Mouse (Mus musculus) forebrain, embryonic 10.5 days (tissue): ENCODE data around the gene Rbp1. TPM values are rescaled to one million over a fixed set of nuclear protein-coding genes. Genes with fewer than 3 reads are reported as not detected.
A peak's percentile ranks its signal among the peaks of the same experiment; 100 is the strongest.

Experiments
- DNase-seq: peaks from one replicate; pipeline ENCODE4 v3.0.0-alpha.2; 2017; ENCODE audit warnings: low spot score; ENCODE audit errors: extremely low spot score
- H3K27ac ChIP-seq: fragments of 300-500 bp; sonication (generic); 2 replicates; pipeline ENCODE4 v1.5.1; 2016; ENCODE audit warnings: mild to moderate bottlenecking
- H3K27me3 ChIP-seq: fragments of 300-500 bp; sonication (generic); 2 replicates; pipeline ENCODE4 v1.6.1; 2016; ENCODE audit warnings: mild to moderate bottlenecking; ENCODE audit not compliant: poor library complexity, severe bottlenecking
- H3K36me3 ChIP-seq: fragments of 300-500 bp; sonication (generic); replicated peaks from 2 replicates; pipeline ENCODE4 v1.6.1; 2016; ENCODE audit warnings: mild to moderate bottlenecking, moderate library complexity
- H3K4me1 ChIP-seq: fragments of 300-500 bp; sonication (generic); 2 replicates; pipeline ENCODE4 v1.6.1; 2016
- H3K4me3 ChIP-seq: fragments of 300-500 bp; sonication (generic); 2 replicates; pipeline ENCODE4 v1.5.1; 2016; ENCODE audit warnings: mild to moderate bottlenecking, moderate library complexity
- H3K9me3 ChIP-seq: fragments of 300-500 bp; sonication (generic); 2 replicates; pipeline ENCODE4 v1.6.1; 2016; ENCODE audit warnings: mild to moderate bottlenecking, moderate library complexity
- WGBS: fragments of 180-500 bp; shearing (Covaris S2); methylation state at CpG from one replicate; pipeline ENCODE4 v1.1.7; 2016; 5-methylcytosine and 5-hydroxymethylcytosine counted together
- polyA plus RNA-seq: library from polyadenylated mRNA; unstranded; fragments of >200 nt; fragmentation: Nextera tagmentation; extraction: Ambion mirVana; gene quantifications from 2 replicates; pipeline ENCODE4 v1.2.1, GENCODE M21; 2016

Rbp1 gene
- polyA plus RNA-seq, 1 experiment from 2014 or later, result 27.9 TPM

GRCm38 (mm10) chr9:98401611-98402010 lies 21.1 kb upstream of the Rbp1 start:
- Histone ChIP-seq H3K4me1 (no peaks in the 10 kb centered on the region), H3K27me3 (no peaks in the 10 kb centered on the region), H3K9me3 (no peaks in the 10 kb centered on the region), H3K36me3 (no peaks in the 10 kb centered on the region), H3K27ac (no peak overlapping the region), H3K4me3 (no peak overlapping the region)
- DNase-seq, result no peak
- 87% methylated on average over 5 of the region's 5 CpGs for WGBS

DNA sequence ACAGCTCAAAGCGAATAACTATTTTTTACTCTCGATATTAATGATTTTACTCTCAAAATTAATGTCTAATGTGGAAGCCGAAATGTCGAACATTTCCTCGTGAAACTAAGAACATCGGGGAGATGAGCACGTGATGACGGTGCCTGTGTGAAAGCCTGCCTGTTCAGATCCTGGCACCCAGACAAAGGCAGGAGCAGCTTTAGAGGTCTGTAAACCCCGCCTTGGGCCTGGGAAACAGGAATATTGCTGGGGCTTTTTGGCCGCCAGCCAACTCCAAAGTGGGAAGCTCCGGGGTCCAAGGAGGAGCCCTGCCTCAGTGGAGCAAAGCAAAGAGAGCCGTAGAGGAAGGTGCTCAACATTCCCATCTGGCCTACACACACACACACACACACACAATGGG lies 15.0 kb upstream of the Rbp1 start:
- no peak overlapping the region for H3K27ac ChIP-seq
- WGBS, result 97% methylated on average over 12 of the region's 12 CpGs

DNA sequence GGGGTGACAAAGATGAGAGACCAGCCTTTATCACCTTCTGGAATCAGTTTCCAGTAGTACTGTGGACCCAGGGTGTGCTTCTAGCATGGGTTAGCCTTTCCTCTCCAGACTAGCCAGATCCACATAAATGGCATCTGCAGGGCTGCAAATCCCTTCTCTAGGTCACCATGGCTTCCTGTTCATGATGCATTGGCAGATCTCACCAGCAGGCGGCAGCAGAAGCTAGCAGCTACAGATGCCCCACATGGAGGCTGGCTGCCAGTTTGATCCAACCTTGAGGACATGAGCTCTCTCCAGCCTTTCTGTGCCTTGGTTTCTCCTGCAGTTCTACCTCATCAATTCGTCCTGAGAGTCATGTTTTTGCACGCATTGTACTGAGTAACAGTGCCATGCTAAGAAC lies 13.6 kb upstream of the Rbp1 start:
- Histone ChIP-seq H3K36me3 (no peaks in the 10 kb centered on the region), H3K4me1 (no peaks in the 10 kb centered on the region), H3K27ac (no peak overlapping the region), H3K9me3 (no peaks in the 10 kb centered on the region), H3K4me3 (no peak overlapping the region), H3K27me3 (no peaks in the 10 kb centered on the region)
- WGBS, result 28% methylated on average over 3 of the region's 3 CpGs
- DNase-seq, result peak; percentile 70

More for the DNA sequence above, 15.0 kb upstream of the Rbp1 start:
- Histone ChIP-seq H3K4me3 (no peak overlapping the region), H3K9me3 (no peaks in the 10 kb centered on the region), H3K36me3 (no peaks in the 10 kb centered on the region), H3K4me1 (no peaks in the 10 kb centered on the region), H3K27me3 (no peaks in the 10 kb centered on the region)
- DNase-seq, result no peak

GRCm38 (mm10) chr9:98415427-98415826 lies 7.3 kb upstream of the Rbp1 start:
- Histone ChIP-seq H3K9me3 (no peaks in the 10 kb centered on the region), H3K36me3 (no peaks in the 10 kb centered on the region), H3K27me3 (peaks cover 17% of the 10 kb centered on the region), H3K27ac (no peak overlapping the region), H3K4me3 (no peak overlapping the region), H3K4me1 (0 out of 2 replicates have a peak, but pooled peaks cover 3% of the 10 kb centered on the region)
- DNase-seq, result no peak
- WGBS, result 88% methylated on average over 4 of the region's 4 CpGs

GRCm38 (mm10) chr9:98417919-98418318 lies 4.8 kb upstream of the Rbp1 start:
- WGBS, result 57% methylated on average over 7 of the region's 7 CpGs
- peaks cover 12% of the 10 kb centered on the region; the same call in 1 of the 2 replicates for H3K4me1 ChIP-seq
- no peaks in the 10 kb centered on the region for H3K36me3 ChIP-seq
- H3K4me3 ChIP-seq, result no peak overlapping the region
- no peak for DNase-seq
- H3K27ac ChIP-seq, result no peak overlapping the region
- peaks cover 42% of the 10 kb centered on the region for H3K27me3 ChIP-seq
- no peaks in the 10 kb centered on the region for H3K9me3 ChIP-seq

DNA sequence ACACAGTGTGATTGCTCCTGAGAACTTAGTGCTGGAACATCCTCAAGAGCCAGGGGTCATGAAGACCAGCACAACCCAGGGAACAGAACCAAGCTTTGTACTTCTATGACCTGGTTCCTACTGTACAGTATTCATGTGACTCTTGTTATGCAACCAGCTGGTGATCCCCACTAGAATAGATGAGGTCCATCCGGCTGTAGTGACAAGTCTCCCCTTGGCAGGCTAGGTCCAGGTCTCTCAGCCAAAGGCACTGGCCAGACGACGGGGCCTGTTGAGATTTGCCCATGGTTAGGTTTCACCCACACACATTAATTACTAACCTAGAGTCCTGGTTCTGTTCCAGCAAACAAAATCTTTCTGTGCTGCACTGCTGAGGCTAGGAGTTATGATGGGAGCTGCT lies 4.4 kb upstream of the Rbp1 start:
- DNase-seq, result no peak
- Histone ChIP-seq H3K36me3 (no peaks in the 10 kb centered on the region), H3K27ac (no peak overlapping the region), H3K4me3 (no peak overlapping the region), H3K9me3 (no peaks in the 10 kb centered on the region), H3K27me3 (peaks cover 46% of the 10 kb centered on the region), H3K4me1 (peaks cover 14% of the 10 kb centered on the region; the same call in 1 of the 2 replicates)
- 92% methylated on average over 3 of the region's 3 CpGs for WGBS

GRCm38 (mm10) chr9:98420666-98421065 lies 2.1 kb upstream of the Rbp1 start:
- Histone ChIP-seq H3K36me3 (no peaks in the 10 kb centered on the region), H3K4me3 (no peak overlapping the region), H3K9me3 (no peaks in the 10 kb centered on the region), H3K27me3 (peaks cover 69% of the 10 kb centered on the region), H3K4me1 (peaks cover 37% of the 10 kb centered on the region), H3K27ac (no peak overlapping the region)
- 88% methylated on average over 1 of the region's 1 CpGs for WGBS
- DNase-seq, result no peak

- H3K4me3 ChIP-seq, result no peak overlapping the region
- H3K27me3 ChIP-seq, result peaks cover 82% of the 10 kb centered on the region
- H3K27ac ChIP-seq, result no peak overlapping the region
- no peaks in the 10 kb centered on the region for H3K9me3 ChIP-seq
- no peaks in the 10 kb centered on the region for H3K36me3 ChIP-seq
- DNase-seq, result no peak
- 57% methylated on average over 3 of the region's 3 CpGs for WGBS
- H3K4me1 ChIP-seq, result peaks cover 48% of the 10 kb centered on the region
These were observed 858 bp upstream of the Rbp1 start for GRCm38 (mm10) chr9:98421903-98422302.

GRCm38 (mm10) chr9:98423691-98424090 lies 930 bp downstream of the Rbp1 start:
- WGBS, result 6% methylated on average over 4 of the region's 4 CpGs
- peaks cover 93% of the 10 kb centered on the region for H3K27me3 ChIP-seq

DNA sequence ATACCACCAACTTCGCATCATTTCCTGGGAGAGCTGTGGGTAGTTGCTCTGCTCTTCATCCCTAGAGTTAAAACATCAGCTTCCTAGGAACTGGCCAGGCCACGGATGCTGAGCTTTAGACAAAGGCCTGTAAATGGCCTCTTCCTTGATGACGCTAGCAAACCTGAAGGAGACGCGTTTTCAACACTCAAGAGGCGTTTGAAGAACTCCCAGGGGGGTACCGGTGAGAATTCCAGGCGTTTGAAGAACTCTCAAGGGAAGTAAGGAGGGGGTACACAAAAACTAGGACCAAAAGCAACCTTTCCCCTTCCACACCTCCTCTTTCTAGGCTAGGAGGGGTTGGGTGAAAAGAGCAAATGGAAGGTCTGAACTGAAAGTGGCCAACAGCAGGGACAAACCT lies 1.5 kb downstream of the Rbp1 start:
- Histone ChIP-seq H3K4me1 (peaks cover 71% of the 10 kb centered on the region), H3K9me3 (no peaks in the 10 kb centered on the region), H3K36me3 (no peaks in the 10 kb centered on the region), H3K27ac (peak overlapping the region; percentile 84), H3K4me3 (peak overlapping the region; percentile 61), H3K27me3 (peaks cover 96% of the 10 kb centered on the region)
- WGBS, result 3% methylated on average over 8 of the region's 8 CpGs
- no peak for DNase-seq

More at GRCm38 (mm10) chr9:98423691-98424090, 930 bp downstream of the Rbp1 start:
- no peaks in the 10 kb centered on the region for H3K9me3 ChIP-seq
- no peaks in the 10 kb centered on the region for H3K36me3 ChIP-seq
- no peak for DNase-seq
- H3K27ac ChIP-seq, result no peak overlapping the region
- H3K4me1 ChIP-seq, result peaks cover 65% of the 10 kb centered on the region
- no peak overlapping the region for H3K4me3 ChIP-seq

DNA sequence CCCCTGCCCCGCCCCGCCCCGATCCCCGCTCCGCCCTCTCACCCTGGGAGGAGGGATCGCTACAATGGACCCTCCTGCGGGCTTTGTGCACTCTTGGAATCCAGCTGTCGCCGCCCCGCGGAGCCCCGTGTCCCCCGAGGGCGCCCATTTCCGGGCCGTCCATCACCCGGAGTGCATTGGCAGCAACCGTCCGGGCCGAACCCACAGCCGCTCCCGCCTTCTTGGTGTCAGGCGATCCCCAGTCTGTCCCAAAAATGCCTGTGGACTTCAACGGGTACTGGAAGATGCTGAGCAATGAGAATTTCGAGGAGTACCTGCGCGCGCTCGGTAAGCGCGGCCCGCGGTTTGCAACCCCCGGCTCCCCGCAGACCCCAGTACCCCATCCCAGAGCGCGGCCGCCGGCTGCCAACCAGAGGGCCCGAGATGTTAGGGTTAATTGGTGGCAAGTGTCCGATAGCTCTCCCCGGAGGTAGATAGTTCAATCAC lies 2.0 kb downstream of the Rbp1 start:
- peak overlapping the region; percentile 84 for H3K27ac ChIP-seq
- H3K9me3 ChIP-seq, result no peaks in the 10 kb centered on the region
- H3K4me3 ChIP-seq, result peak overlapping the region; percentile 61
- under 1% methylated on average over 37 of the region's 42 CpGs for WGBS
- no peaks in the 10 kb centered on the region for H3K36me3 ChIP-seq
- H3K4me1 ChIP-seq, result peaks cover 76% of the 10 kb centered on the region
- H3K27me3 ChIP-seq, result peaks cover 97% of the 10 kb centered on the region
- peak; percentile 59 for DNase-seq

DNA sequence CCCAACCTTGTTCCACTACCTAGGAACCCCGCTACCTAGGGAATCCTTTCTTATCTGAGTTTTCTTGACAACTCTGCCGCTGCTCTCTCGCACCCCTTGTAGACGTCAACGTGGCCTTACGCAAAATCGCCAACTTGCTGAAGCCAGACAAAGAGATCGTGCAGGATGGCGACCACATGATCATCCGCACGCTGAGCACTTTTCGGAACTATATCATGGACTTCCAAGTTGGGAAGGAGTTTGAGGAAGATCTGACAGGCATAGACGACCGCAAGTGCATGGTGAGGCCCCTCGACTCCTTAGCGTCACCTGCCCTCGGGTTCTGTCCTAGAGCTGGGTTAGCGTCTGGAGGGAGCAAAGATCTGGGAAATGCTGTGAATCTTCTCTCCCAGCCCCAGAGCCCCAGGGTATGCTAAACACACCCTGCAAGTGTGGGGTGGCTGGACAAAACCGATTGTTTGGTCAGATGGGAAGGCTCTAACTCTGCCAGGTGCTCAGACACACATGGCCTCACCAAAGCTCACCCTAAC lies 2.7 kb downstream of the Rbp1 start:
- Histone ChIP-seq H3K27me3 (peaks cover 91% of the 10 kb centered on the region), H3K27ac (peak overlapping the region; percentile 84), H3K9me3 (no peaks in the 10 kb centered on the region), H3K4me1 (peaks cover 80% of the 10 kb centered on the region), H3K36me3 (no peaks in the 10 kb centered on the region), H3K4me3 (peak overlapping the region; percentile 61)
- WGBS, result 5% methylated on average over 19 of the region's 19 CpGs
- no peak for DNase-seq

GRCm38 (mm10) chr9:98427906-98428517 lies 5.3 kb downstream of the Rbp1 start:
- Histone ChIP-seq H3K36me3 (0 out of 2 replicates have a peak, but pooled peaks cover 3% of the 10 kb centered on the region), H3K4me3 (no peak overlapping the region), H3K4me1 (peaks cover 84% of the 10 kb centered on the region), H3K9me3 (no peaks in the 10 kb centered on the region), H3K27ac (0 out of 2 replicates have a peak overlapping the region, but pooled peaks have one; percentile 30), H3K27me3 (peaks cover 91% of the 10 kb centered on the region)
- 84% methylated on average over 4 of the region's 4 CpGs for WGBS
- no peak for DNase-seq
